ENCODE assay signal across 17 mouse cellular contexts in genomic region chr10:96121249-96122010, GRCm38 (mm10). TPM values are rescaled to one million over a fixed set of nuclear protein-coding genes. Genes with fewer than 3 reads are reported as not detected.
A peak's percentile ranks its signal among the peaks of the same experiment; 100 is the strongest.
DNase-seq lines count a peak whose midpoint lies in the region; ATAC-seq lines count a peak whose summit lies in the region.
"Had no signal": no experiment of that assay in that cellular context is flagged by ENCODE, and none has a peak within 500 bp of the region (broad histone marks: within the 10 kb centered on the region; RNA-seq: fewer than 3 reads in every experiment).

No protein-coding gene starts in this region.

- H3K9ac ChIP-seq in hindbrain, embryonic 14.5 days, result no peak overlapping the region

- no peak for ATAC-seq in hindbrain, embryonic 14.5 days (ENCODE audit: low FRiP score)

- no peak overlapping the region for H3K4me2 ChIP-seq in hindbrain, embryonic 14.5 days (replicated peaks)

- H3K4me3 ChIP-seq in hindbrain, embryonic 14.5 days (replicated peaks; ENCODE audit: low read length), result no peak overlapping the region
- H3K4me3 ChIP-seq: midbrain, embryonic 10.5 days had no signal

- H3K27ac ChIP-seq in hindbrain, embryonic 14.5 days, result no peak overlapping the region
- H3K27ac ChIP-seq: midbrain, embryonic 10.5 days had no signal

- 73% methylated on average over 4 of the region's 4 CpGs for WGBS in hindbrain, embryonic 14.5 days

- no peaks in the 10 kb centered on the region for H3K36me3 ChIP-seq in hindbrain, embryonic 14.5 days (replicated peaks; ENCODE audit: control insufficient read depth, insufficient read depth)
- H3K36me3 ChIP-seq: midbrain, embryonic 10.5 days had no signal

- no peaks in the 10 kb centered on the region for H3K27me3 ChIP-seq in hindbrain, embryonic 14.5 days (ENCODE audit: control insufficient read depth, insufficient read depth, low read length)

- H3K9me3 ChIP-seq in hindbrain, embryonic 14.5 days (ENCODE audit: control insufficient read depth, low read length), result no peaks in the 10 kb centered on the region
- H3K9me3 ChIP-seq: midbrain, embryonic 10.5 days had no signal

- DNase-seq in layer of hippocampus, adult 11-12 months (ENCODE audit: low spot score), result peak; percentile 41
- no peak for DNase-seq in layer of hippocampus, postnatal 25 days (ENCODE audit: extremely low spot score in 1 of 2, low spot score in 1 of 2)
- DNase-seq in 3T3-L1 (ENCODE audit: low read depth, low spot score) (peak; percentile 66), MN1 (ENCODE audit: low spot score) (peak; percentile 62)
- peak; percentile 92 for DNase-seq in fat pad, adult 2 months (ENCODE audit: extremely low read depth, low read depth, low spot score)
- DNase-seq in spleen, postnatal 14 days (ENCODE audit: low spot score in 2 of 2), result no peak
- no peak for DNase-seq in hindbrain, embryonic 14.5 days (ENCODE audit: low spot score)
- DNase-seq in thymus, postnatal 0 days (ENCODE audit: low spot score), result no peak
- DNase-seq: gastrocnemius, postnatal 25 days; heart, postnatal 14 days; kidney, adult 11 months had no signal

- no peaks in the 10 kb centered on the region for H3K4me1 ChIP-seq in hindbrain, embryonic 14.5 days (replicated peaks; ENCODE audit: control insufficient read depth, insufficient read depth, low read length)
- H3K4me1 ChIP-seq: midbrain, embryonic 10.5 days had no signal

RNA-seq across cellular contexts. Expression of gene Gm5426, which starts 15.0 kb away (rescaled TPM):
- total RNA-seq in layer of hippocampus, postnatal 25 days (2021), result not detected
- polyA plus RNA-seq in hindbrain, embryonic 14.5 days (2014; fragmentation: Nextera tagmentation; extraction: Ambion mirVana), result not detected in 2 replicates
- not detected in 2 replicates for polyA plus RNA-seq in thymus, postnatal 0 days (2015; fragmentation: Nextera tagmentation; extraction: Ambion mirVana)
- total RNA-seq: gastrocnemius, postnatal 25 days; heart, postnatal 14 days; left cerebral cortex, adult 18-20 months had no signal
- polyA plus RNA-seq: cerebellum, adult 2 months; liver, embryonic 16.5 days; midbrain, embryonic 10.5 days; neural tube, embryonic 14.5 days; stomach, embryonic 16.5 days had no signal

Comparison
In these comparisons a context has a peak if more than half of its experiments do, and no peak if none do; other contexts are left out.
1. DNase-seq: peak in layer of hippocampus, adult 11-12 months (single experiment), 3T3-L1 (single experiment), MN1 (single experiment) and fat pad, adult 2 months (single experiment); none in layer of hippocampus, postnatal 25 days (0 of 2), spleen, postnatal 14 days (0 of 2), hindbrain, embryonic 14.5 days (single experiment) and thymus, postnatal 0 days (single experiment).